Mouse (Mus musculus) hindbrain, embryonic 15.5 days (tissue): ENCODE results near the gene Ikzf2. TPM values are rescaled to one million over a fixed set of nuclear protein-coding genes. Genes with fewer than 3 reads are reported as not detected.

Experiments
- ATAC-seq: fragments of 200-750 bp; cut with Nextera tagmentation; 2 replicates; pipeline ENCODE4 v1.8.0; 2017; ENCODE audit warnings: low read depth, moderate number of reproducible peaks, moderate TSS enrichment; ENCODE audit not compliant: low FRiP score
- H3K27ac ChIP-seq: fragments of 300-500 bp; sonication (generic); replicated peaks from 2 replicates; pipeline ENCODE4 v1.5.1; 2015; ENCODE audit warnings: mild to moderate bottlenecking, inconsistent platforms
- H3K27me3 ChIP-seq: fragments of 300-500 bp; sonication (generic); 2 replicates; pipeline ENCODE4 v1.6.1; 2015; ENCODE audit warnings: control low read depth, inconsistent platforms
- H3K36me3 ChIP-seq: fragments of 300-500 bp; sonication (generic); 2 replicates; pipeline ENCODE4 v1.6.1; 2015; ENCODE audit warnings: control low read depth, inconsistent platforms
- H3K4me1 ChIP-seq: fragments of 300-500 bp; sonication (generic); replicated peaks from 2 replicates; pipeline ENCODE4 v1.6.1; 2015; ENCODE audit warnings: control low read depth, inconsistent platforms
- H3K4me2 ChIP-seq: fragments of 300-500 bp; sonication (generic); 2 replicates; pipeline ENCODE4 v1.6.1; 2015; ENCODE audit warnings: moderate library complexity, mild to moderate bottlenecking, inconsistent platforms
- H3K4me3 ChIP-seq: fragments of 300-500 bp; sonication (generic); 2 replicates; pipeline ENCODE4 v1.5.1; 2015; ENCODE audit warnings: mild to moderate bottlenecking, inconsistent platforms
- H3K9ac ChIP-seq: fragments of 300-500 bp; sonication (generic); 2 replicates; pipeline ENCODE4 v1.6.1; 2015; ENCODE audit warnings: inconsistent platforms
- H3K9me3 ChIP-seq: fragments of 300-500 bp; sonication (generic); 2 replicates; pipeline ENCODE4 v1.6.1; 2016; ENCODE audit warnings: control low read depth, inconsistent platforms
- WGBS: fragments of 180-500 bp; shearing (Covaris S2); methylation state at CpG from one replicate; pipeline ENCODE4 v1.1.7; 2015; 5-methylcytosine and 5-hydroxymethylcytosine counted together
- polyA plus RNA-seq: library from polyadenylated mRNA; unstranded; fragments of >200 nt; fragmentation: Nextera tagmentation; extraction: Ambion mirVana; gene quantifications from 2 replicates; pipeline ENCODE4 v1.2.1, GENCODE M21; 2015

Gene Ikzf2
- polyA plus RNA-seq = 3.3 and 3.6 TPM in 2 replicates

DNA sequence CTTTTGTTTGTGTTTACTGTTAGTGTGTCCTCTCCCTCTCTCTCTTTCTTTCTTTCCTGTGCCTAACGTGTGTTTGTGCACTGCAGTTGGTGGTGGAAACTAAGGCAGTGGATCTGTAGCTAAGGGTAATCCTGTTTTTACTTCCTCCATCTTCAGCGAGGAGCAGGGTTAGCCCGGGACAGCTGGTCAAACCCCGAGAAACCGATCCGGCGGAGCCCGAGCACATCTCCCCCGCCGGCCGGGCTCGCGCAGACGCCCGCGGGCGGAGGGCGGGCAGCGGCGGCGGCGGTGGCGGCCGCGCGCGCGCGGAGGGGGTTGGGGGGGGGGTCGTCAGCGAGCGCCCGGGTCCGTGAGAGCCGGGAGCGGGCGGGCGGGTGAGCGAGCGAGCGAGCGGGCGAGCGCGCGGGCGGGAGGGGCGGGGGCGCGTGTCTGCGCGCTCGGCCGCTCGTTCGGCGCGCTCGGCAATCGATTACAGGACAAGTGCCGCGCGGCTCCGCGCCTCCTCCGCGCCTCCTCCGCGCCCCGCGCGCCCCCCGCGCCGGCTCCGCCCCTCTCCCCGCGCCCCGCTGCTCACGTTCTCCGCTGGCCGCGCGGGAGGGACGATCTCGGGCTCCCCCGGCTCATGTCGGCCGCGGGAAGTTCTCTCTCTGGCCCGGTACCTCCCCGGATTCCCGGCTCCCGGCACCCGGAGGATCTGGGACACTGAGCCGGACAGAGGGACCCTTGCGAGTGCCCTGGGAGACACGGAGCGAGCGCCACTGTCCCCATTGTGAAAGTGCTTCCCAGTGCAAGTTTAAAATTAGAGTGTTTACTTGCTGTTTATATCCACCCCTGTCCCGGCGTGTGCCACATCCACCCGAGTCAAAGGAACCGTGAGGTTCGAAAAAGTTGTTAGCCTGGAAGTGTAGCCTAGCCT lies at the start of gene Ikzf2:
TSS of gene Ikzf2 (minus strand) at position 170 of the 916 bp plus-strand sequence.
- peak; percentile 96 for ATAC-seq
- H3K36me3 ChIP-seq = no peaks in the 10 kb centered on the region
- peak within 1 kb of the TSS; percentile 84 for H3K27ac ChIP-seq
- WGBS = under 1% methylated on average over 64 of the region's 105 CpGs
- H3K4me2 ChIP-seq = peak within 1 kb of the TSS; percentile 82
- H3K4me3 ChIP-seq = peak within 1 kb of the TSS; percentile 96
- H3K9ac ChIP-seq = peak within 1 kb of the TSS; percentile 71
- peaks cover 27% of the 10 kb centered on the region for H3K4me1 ChIP-seq
- H3K27me3 ChIP-seq = no peaks in the 10 kb centered on the region
- no peaks in the 10 kb centered on the region for H3K9me3 ChIP-seq

DNA sequence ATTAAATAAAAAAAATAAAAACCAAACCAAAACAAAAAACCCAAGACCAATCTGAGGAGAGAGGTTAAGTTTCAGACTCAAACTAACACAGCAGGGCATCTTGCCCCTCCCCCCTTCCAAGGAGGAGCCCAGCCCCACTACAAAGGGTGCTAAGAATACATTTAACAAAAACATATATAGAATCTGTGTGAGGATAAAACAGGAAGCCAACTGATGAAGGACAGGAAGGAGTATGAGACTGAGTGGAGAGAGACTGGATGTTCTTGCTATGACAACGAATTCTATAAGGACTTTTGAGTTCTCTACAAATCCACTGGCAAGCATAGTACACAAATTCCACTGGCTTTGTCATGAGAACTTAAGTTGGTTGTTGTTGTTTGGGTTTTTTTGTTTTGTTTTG lies 42.7 kb upstream of the Ikzf2 start:
- no peak overlapping the region for H3K4me3 ChIP-seq
- whole genome bisulfite sequencing = 58% methylated on average over 1 of the region's 1 CpGs
- no peaks in the 10 kb centered on the region for H3K27me3 ChIP-seq
- H3K4me1 ChIP-seq = 0 out of 2 replicates have a peak, but pooled peaks cover 4% of the 10 kb centered on the region
- no peak overlapping the region for H3K4me2 ChIP-seq
- no peak overlapping the region for H3K27ac ChIP-seq
- no peaks in the 10 kb centered on the region for H3K36me3 ChIP-seq
- no peaks in the 10 kb centered on the region for H3K9me3 ChIP-seq
- no peak overlapping the region for H3K9ac ChIP-seq
- ATAC-seq = no peak

DNA sequence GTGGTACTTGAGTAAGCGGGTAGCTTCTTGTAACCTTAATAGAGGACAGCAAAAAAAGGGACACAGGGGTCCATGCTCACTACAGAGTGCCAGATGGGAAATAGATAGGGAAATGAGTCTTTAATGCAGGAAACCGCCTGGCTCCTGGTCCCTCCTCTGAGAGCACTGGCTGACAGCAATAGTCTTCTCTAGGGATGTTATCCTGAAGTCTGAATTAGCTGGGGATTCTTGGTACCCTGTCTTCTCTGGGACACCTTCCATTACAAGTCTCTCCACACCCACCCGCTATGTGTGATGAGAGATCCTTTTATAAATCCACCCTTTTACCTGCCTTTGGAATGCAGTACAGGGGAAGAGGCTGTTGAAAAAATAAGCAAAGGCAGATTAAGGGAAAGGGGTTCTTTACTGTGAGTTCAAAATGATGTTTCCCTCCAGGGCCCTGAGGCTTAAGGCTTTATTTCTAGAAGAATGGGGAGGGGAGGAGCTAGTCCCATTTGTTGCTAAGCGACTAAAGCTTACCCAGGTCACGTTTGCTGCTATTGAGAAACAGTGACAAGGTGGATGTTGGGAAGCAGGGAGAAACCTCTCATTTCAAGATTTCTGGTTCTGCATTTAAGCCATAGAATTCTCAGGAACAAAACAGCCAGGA lies 42.1 kb upstream of the Ikzf2 start:
- Histone ChIP-seq H3K4me3 (no peak overlapping the region), H3K27me3 (no peaks in the 10 kb centered on the region), H3K36me3 (no peaks in the 10 kb centered on the region), H3K9ac (no peak overlapping the region), H3K4me2 (no peak overlapping the region), H3K9me3 (no peaks in the 10 kb centered on the region), H3K4me1 (0 out of 2 replicates have a peak, but pooled peaks cover 4% of the 10 kb centered on the region), H3K27ac (no peak overlapping the region)
- 22% methylated on average over 5 of the region's 5 CpGs for WGBS
- ATAC-seq = peak; percentile 56; the same call in 1 of the 2 replicates

DNA sequence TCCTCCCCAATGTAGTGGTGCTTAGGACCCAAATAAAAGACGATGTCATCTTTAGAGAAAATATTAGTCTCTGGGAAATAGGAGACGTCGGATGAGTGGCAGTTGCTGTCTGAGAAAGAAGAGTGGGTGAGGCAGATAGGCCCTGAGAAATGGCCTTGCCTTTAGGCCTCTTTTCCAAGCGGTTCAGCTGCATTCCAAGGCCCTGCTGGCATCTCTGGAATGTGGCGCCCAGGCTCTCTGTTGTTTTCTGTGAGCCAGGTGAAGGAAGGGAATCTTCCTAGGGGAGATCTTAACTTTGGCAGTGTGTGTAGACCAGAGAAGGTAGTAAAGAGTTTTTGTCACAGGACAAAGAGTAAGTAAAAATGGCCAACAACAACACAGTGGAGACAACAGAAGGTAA lies 40.9 kb upstream of the Ikzf2 start:
- H3K9ac ChIP-seq = no peak overlapping the region
- no peaks in the 10 kb centered on the region for H3K27me3 ChIP-seq
- 46% methylated on average over 5 of the region's 5 CpGs for WGBS
- no peak overlapping the region for H3K27ac ChIP-seq
- no peak overlapping the region for H3K4me2 ChIP-seq
- H3K4me1 ChIP-seq = 0 out of 2 replicates have a peak, but pooled peaks cover 4% of the 10 kb centered on the region
- H3K9me3 ChIP-seq = no peaks in the 10 kb centered on the region
- ATAC-seq = no peak
- H3K36me3 ChIP-seq = no peaks in the 10 kb centered on the region
- H3K4me3 ChIP-seq = no peak overlapping the region

DNA sequence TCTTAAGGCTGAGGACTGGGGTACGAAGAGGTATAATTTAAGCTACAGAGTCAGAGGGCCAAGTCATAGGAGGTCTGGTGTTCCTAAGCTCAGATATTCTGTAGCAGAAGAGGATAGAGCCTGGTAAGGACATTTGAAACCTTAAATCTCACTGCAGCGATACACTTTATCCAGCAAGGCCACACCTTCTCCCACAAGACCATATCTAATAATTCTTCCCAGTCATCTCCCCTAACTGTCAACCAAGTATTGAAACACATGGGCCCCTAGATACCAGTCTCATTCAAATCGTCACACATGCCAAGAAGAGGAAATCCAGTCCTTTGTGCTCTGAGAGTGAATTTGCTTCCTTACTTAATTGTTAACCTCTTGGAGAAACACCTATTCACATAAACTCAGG lies 30.1 kb upstream of the Ikzf2 start:
- no peaks in the 10 kb centered on the region for H3K9me3 ChIP-seq
- no peak for ATAC-seq
- no peak overlapping the region for H3K4me2 ChIP-seq
- H3K27ac ChIP-seq = no peak overlapping the region
- H3K27me3 ChIP-seq = no peaks in the 10 kb centered on the region
- H3K9ac ChIP-seq = no peak overlapping the region
- H3K4me3 ChIP-seq = no peak overlapping the region
- H3K4me1 ChIP-seq = no peaks in the 10 kb centered on the region
- no peaks in the 10 kb centered on the region for H3K36me3 ChIP-seq
- WGBS = 90% methylated on average over 3 of the region's 3 CpGs

DNA sequence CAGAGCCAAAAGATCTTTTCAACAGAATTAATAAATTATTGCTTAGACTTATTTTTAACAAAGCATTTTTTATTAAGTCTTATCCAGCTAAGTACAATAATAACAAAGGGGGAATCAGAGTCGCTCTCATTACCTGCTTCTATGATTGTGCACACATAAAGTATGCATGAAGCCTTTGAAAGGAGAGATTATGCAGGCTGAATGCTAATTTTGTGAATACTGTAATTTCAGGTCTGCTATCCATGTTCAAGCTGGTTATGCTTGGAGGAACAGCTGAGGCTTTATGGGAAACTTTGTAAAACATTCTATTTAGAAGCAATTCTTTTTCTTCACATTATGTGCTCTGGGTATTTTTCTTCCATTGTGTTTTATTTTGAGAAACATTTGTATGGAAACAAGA lies 21.5 kb upstream of the Ikzf2 start:
- no peak overlapping the region for H3K9ac ChIP-seq
- no peak for ATAC-seq
- H3K27ac ChIP-seq = no peak overlapping the region
- H3K27me3 ChIP-seq = no peaks in the 10 kb centered on the region
- no peak overlapping the region for H3K4me2 ChIP-seq
- no peaks in the 10 kb centered on the region for H3K9me3 ChIP-seq
- H3K4me1 ChIP-seq = no peaks in the 10 kb centered on the region
- no peaks in the 10 kb centered on the region for H3K36me3 ChIP-seq
- 62% methylated on average over 1 of the region's 1 CpGs for WGBS
- H3K4me3 ChIP-seq = no peak overlapping the region

DNA sequence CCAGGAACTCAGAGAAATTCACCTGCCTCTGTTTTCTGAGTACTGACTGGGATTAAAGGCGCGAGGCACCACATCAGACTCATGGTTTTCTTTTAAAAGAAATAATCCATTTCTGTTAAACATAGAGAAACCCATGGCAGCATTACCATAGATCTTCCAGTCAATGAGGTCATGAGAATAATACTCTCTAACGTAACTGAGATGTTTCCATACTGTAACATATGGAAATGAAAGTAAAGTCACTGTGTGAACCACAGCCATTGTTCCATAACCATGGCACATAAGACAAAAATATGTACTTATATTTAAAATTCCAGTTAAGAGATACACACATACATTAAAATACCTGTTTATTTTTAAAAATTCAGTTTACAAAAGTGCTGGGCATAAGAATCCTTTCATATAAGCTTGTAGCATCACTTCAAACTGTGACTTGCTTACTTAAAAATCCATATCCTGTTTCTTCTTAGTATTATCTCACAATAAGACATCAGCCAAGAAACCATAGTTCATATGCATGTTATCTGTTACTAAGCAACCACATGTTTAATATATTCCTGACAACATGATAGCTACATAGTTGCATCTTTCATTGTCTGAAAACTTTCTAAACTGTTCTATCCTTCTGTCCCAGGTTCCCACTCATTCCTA lies 16.6 kb upstream of the Ikzf2 start:
- no peaks in the 10 kb centered on the region for H3K4me1 ChIP-seq
- H3K9me3 ChIP-seq = no peaks in the 10 kb centered on the region
- no peaks in the 10 kb centered on the region for H3K27me3 ChIP-seq
- no peak overlapping the region for H3K9ac ChIP-seq
- no peak overlapping the region for H3K27ac ChIP-seq
- no peak overlapping the region for H3K4me2 ChIP-seq
- no peak overlapping the region for H3K4me3 ChIP-seq
- no peaks in the 10 kb centered on the region for H3K36me3 ChIP-seq
- 93% methylated on average over 3 of the region's 3 CpGs for WGBS
- no peak for ATAC-seq

DNA sequence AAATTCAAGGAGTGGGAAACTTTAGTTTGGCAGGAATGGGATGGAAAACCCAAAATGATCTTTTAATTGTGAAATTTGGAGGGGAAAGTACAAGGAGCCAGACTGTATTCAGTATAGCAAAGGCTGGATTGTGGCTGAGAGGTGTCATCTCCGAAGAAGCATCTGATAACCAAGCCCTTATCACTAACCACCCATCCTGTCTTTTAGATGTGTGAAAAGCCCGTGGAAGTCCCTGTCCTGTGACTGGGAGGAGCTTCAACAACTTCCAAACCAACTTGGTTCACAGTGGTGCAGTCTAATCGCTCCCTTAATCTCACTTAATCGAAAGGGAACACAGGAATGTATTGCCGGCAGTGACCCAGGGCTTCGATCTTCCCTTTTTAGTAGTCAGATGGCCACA lies 4.9 kb upstream of the Ikzf2 start:
- Histone ChIP-seq H3K4me2 (no peak overlapping the region), H3K36me3 (no peaks in the 10 kb centered on the region), H3K4me3 (no peak overlapping the region), H3K9me3 (no peaks in the 10 kb centered on the region), H3K27ac (no peak overlapping the region), H3K27me3 (no peaks in the 10 kb centered on the region), H3K4me1 (peaks cover 4% of the 10 kb centered on the region; the same call in 1 of the 2 replicates), H3K9ac (no peak overlapping the region)
- WGBS = 85% methylated on average over 6 of the region's 6 CpGs
- ATAC-seq = no peak

DNA sequence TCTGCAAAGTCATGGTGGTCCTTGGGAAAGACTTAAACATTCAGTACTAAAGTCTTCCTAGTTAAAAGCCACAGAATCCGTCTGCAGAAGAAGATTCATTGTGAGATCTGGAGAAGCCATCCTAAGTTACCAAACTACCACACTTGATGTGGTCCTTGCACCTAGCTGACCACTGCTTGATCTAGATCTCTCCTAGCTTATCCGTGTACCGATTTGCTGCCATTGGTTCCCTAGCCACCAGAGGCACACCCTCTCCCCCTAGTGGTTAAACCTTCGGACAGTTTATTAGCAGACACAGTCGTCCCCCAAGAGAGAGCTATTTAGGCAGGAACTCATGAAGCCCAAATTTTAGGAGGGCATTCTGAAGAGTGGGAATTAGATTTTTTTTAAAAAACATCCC lies 1.9 kb upstream of the Ikzf2 start:
- Histone ChIP-seq H3K27ac (no peak overlapping the region), H3K27me3 (no peaks in the 10 kb centered on the region), H3K4me1 (peaks cover 25% of the 10 kb centered on the region), H3K4me3 (no peak overlapping the region), H3K9ac (no peak overlapping the region), H3K4me2 (peak overlapping the region; percentile 26; the same call in 1 of the 2 replicates), H3K36me3 (no peaks in the 10 kb centered on the region), H3K9me3 (no peaks in the 10 kb centered on the region)
- WGBS = under 1% methylated on average over 5 of the region's 5 CpGs
- ATAC-seq = no peak

DNA sequence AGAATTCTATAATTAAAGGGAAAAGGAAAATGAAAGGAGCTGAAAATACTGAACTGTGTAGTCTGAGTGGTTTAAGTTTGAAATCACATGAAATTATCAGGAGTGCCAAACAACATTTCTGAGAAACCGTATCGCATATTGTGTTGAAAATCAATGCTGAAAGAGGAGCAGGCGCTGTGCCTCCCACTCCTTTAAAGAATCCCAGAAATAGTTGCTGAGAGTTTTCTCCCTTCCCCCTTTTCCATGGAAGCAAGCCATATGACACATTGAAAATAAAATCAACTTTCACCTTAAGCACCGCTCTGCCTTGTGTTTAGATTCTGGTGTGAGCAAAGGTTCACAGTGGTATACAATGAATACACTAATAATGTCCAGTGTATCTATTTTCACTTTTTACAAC lies 1.1 kb upstream of the Ikzf2 start:
- H3K27me3 ChIP-seq = no peaks in the 10 kb centered on the region
- 10% methylated on average over 4 of the region's 4 CpGs for WGBS
- H3K4me1 ChIP-seq = peaks cover 27% of the 10 kb centered on the region
- H3K27ac ChIP-seq = no peak overlapping the region
- H3K4me2 ChIP-seq = peak overlapping the region; percentile 82
- no peaks in the 10 kb centered on the region for H3K36me3 ChIP-seq
- H3K4me3 ChIP-seq = peak overlapping the region; percentile 96
- peak overlapping the region; percentile 71; the same call in 1 of the 2 replicates for H3K9ac ChIP-seq
- ATAC-seq = no peak
- no peaks in the 10 kb centered on the region for H3K9me3 ChIP-seq

DNA sequence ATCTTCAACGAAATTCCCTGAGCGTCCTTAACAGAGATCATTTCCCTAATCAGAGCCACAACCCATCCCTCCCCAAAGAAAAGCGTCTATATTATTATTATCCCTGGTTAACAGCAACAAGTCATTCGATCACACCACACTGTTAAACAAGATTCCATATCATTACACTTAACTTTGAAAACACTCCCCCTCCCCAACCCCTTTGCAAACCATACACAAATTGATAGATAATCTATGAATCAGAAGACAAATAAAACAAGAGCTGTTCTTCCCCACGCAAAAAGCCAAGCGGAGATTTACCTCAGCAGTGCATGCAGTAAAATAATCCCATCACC lies 337 bp downstream of the Ikzf2 start:
- Histone ChIP-seq H3K9me3 (no peaks in the 10 kb centered on the region), H3K27me3 (no peaks in the 10 kb centered on the region), H3K4me3 (peak overlapping the region; percentile 96), H3K27ac (peak overlapping the region; percentile 84), H3K9ac (peak overlapping the region; percentile 56), H3K4me1 (peaks cover 27% of the 10 kb centered on the region), H3K36me3 (no peaks in the 10 kb centered on the region), H3K4me2 (peak overlapping the region; percentile 82)
- WGBS = 1% methylated on average over 6 of the region's 6 CpGs
- ATAC-seq = peak; percentile 4; the same call in 1 of the 2 replicates
